Mouse (Mus musculus) megakaryocyte, embryonic 14.5 days (primary cell): Measurements from ENCODE around the gene Esd. TPM values are rescaled to one million over a fixed set of nuclear protein-coding genes. Genes with fewer than 3 reads are reported as not detected.

Experiments used
- H3K27me3 ChIP-seq: replicated peaks from 2 replicates; pipeline ENCODE3; 2012; ENCODE audit warnings: inconsistent platforms
- H3K36me3 ChIP-seq: replicated peaks from 2 replicates; pipeline ENCODE3; 2012; ENCODE audit warnings: low read length, inconsistent platforms, mixed read lengths
- H3K4me1 ChIP-seq: 2 replicates; pipeline ENCODE4 v1.6.1; 2012; ENCODE audit warnings: inconsistent platforms
- H3K4me3 ChIP-seq: replicated peaks from 2 replicates; pipeline ENCODE3; 2012; ENCODE audit warnings: moderate library complexity, mild to moderate bottlenecking, inconsistent platforms
- H3K9me3 ChIP-seq: 2 replicates; pipeline ENCODE4 v1.6.1; 2012; ENCODE audit warnings: inconsistent platforms
- FLI1 ChIP-seq: IDR thresholded peaks from 2 replicates; pipeline ENCODE4 v1.6.1; 2012; ENCODE audit warnings: low read length, inconsistent platforms, mixed read lengths
- GATA1 ChIP-seq: IDR thresholded peaks from 3 replicates; pipeline ENCODE4 v1.6.1; 2012; ENCODE audit warnings: mixed read lengths, low read length, inconsistent platforms, borderline replicate concordance
- polyA plus RNA-seq: library from polyadenylated mRNA; stranded (reverse); fragments of >175 nt; gene quantifications from 2 replicates; pipeline ENCODE4 v1.2.3, GENCODE M21; 2012; ENCODE audit warnings: low replicate concordance; ENCODE audit not compliant: insufficient read depth

Gene Esd
- polyA plus RNA-seq, 1 experiment, result 72.7 TPM

- no peak overlapping the region for H3K4me3 ChIP-seq
- H3K9me3 ChIP-seq, result no peaks in the 10 kb centered on the region
- peaks cover 39% of the 10 kb centered on the region for H3K36me3 ChIP-seq
- H3K27me3 ChIP-seq, result no peaks in the 10 kb centered on the region
- TF ChIP-seq FLI1, result no peak
- no peak for TF ChIP-seq GATA1
- peaks cover 12% of the 10 kb centered on the region for H3K4me1 ChIP-seq
Observed at GRCm38 (mm10) chr14:74792793-74793192, 60.7 kb downstream of the Esd start.

GRCm38 (mm10) chr14:74794931-74795330 lies 62.8 kb downstream of the Esd start:
- no peak for TF ChIP-seq GATA1
- no peak for TF ChIP-seq FLI1
- Histone ChIP-seq H3K27me3 (no peaks in the 10 kb centered on the region), H3K36me3 (peaks cover 49% of the 10 kb centered on the region), H3K4me3 (no peak overlapping the region), H3K4me1 (peaks cover 13% of the 10 kb centered on the region), H3K9me3 (no peaks in the 10 kb centered on the region)

GRCm38 (mm10) chr14:74797386-74798062 lies 65.4 kb downstream of the Esd start:
- no peaks in the 10 kb centered on the region for H3K27me3 ChIP-seq
- H3K36me3 ChIP-seq, result peaks cover 65% of the 10 kb centered on the region
- H3K9me3 ChIP-seq, result peaks cover 16% of the 10 kb centered on the region
- peaks cover 10% of the 10 kb centered on the region for H3K4me1 ChIP-seq
- no peak overlapping the region for H3K4me3 ChIP-seq
- TF ChIP-seq FLI1, result no peak
- no peak for TF ChIP-seq GATA1

GRCm38 (mm10) chr14:74798063-74798890 lies 66.2 kb downstream of the Esd start:
- peaks cover 10% of the 10 kb centered on the region for H3K4me1 ChIP-seq
- peaks cover 67% of the 10 kb centered on the region for H3K36me3 ChIP-seq
- H3K27me3 ChIP-seq, result no peaks in the 10 kb centered on the region
- no peak overlapping the region for H3K4me3 ChIP-seq
- H3K9me3 ChIP-seq, result peaks cover 16% of the 10 kb centered on the region
- TF ChIP-seq GATA1 (no peak), FLI1 (no peak)

Other genes with a start within 250 kb of the Esd start
- gene Htr2a, start 91.5 kb upstream of the Esd start, polyA plus RNA-seq, result 0.18 TPM in 1 of 2 replicates, not detected in the other
- 1.9 and 2.8 TPM in 2 replicates for gene Lrch1, start 215.6 kb downstream of the Esd start, polyA plus RNA-seq